Mouse (Mus musculus): Measurements from ENCODE around the gene Edf1.

- TF ChIP-seq CTCF (conservative IDR thresholded peaks at IDR 0.05; ENCODE audit: low read length), result no peak
- no peak for TF ChIP-seq NANOG (IDR thresholded peaks at IDR 0.05; ENCODE audit: borderline replicate concordance, low read length)
- TF ChIP-seq POU5F1 (IDR thresholded peaks at IDR 0.05; ENCODE audit: borderline replicate concordance, low read length), result no peak
Measured at GRCm38 (mm10) chr2:25534866-25535182, 22.8 kb upstream of the Edf1 start.
